Mouse (Mus musculus): ENCODE results near the gene Tekt1. TPM values are rescaled to one million over a fixed set of nuclear protein-coding genes. Genes with fewer than 3 reads are reported as not detected.
A peak's percentile ranks its signal among the peaks of the same experiment; 100 is the strongest.

Gene Tekt1
- not detected in 2 replicates for polyA plus RNA-seq (2012; ENCODE audit: insufficient read depth, insufficient read length, missing spikeins)

DNA sequence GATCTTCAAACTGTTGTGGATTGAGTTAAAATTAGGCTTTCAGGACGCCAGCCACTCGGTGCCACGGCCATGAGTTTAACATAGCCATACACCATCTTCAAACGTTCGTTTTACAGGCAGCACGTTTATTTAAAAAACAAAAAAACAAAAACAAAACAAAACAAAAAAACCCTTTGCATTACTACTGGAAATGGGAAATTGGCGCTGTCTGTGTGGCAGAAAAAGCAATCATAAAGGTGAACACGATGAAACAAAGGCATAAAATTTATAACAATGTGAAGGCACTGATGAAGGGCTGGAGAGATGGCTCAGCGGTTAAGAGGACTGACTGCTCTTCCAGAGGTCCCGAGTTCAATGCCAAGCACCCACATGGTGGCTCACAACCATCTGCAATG lies at the start of gene Tekt1:
Tekt1 (minus strand) TSS at position 96 of the 395 bp plus-strand sequence.
- Histone ChIP-seq H3K4me1 (ENCODE audit: control insufficient read depth, insufficient read depth, insufficient read length, low read length) (no peaks in the 10 kb centered on the region; the same call in 1 of the 2 replicates), H3K27ac (replicated peaks; ENCODE audit: low read depth, low read length) (no peak within 1 kb of the TSS), H3K4me3 (ENCODE audit: insufficient read depth, low read depth, low read length) (peak within 1 kb of the TSS; percentile 42)

DNA sequence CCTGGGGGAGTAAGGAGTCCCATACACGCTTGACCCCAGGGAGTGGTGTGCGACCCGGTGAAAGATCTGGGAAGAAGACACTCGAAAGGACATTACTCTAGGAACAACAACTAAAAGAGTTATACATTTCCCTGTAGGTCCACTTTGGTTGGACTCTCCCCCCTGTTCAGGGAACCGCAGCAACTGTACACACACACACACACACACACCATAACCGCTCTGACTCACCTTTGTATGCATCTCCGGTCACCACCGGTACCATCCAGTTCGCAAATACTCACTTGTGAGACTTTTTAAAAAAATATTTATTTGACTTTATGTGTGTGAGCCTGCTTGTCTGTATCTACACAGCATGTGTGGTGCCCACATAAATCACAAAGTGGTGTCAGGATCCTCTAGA lies 49.7 kb upstream of the Tekt1 start:
- Histone ChIP-seq H3K27ac (replicated peaks; ENCODE audit: low read depth, low read length) (no peak overlapping the region), H3K4me1 (ENCODE audit: control insufficient read depth, insufficient read depth, insufficient read length, low read length) (peaks cover 14% of the 10 kb centered on the region), H3K4me3 (ENCODE audit: insufficient read depth, low read depth, low read length) (peak overlapping the region; percentile 10; the same call in 1 of the 2 replicates)

DNA sequence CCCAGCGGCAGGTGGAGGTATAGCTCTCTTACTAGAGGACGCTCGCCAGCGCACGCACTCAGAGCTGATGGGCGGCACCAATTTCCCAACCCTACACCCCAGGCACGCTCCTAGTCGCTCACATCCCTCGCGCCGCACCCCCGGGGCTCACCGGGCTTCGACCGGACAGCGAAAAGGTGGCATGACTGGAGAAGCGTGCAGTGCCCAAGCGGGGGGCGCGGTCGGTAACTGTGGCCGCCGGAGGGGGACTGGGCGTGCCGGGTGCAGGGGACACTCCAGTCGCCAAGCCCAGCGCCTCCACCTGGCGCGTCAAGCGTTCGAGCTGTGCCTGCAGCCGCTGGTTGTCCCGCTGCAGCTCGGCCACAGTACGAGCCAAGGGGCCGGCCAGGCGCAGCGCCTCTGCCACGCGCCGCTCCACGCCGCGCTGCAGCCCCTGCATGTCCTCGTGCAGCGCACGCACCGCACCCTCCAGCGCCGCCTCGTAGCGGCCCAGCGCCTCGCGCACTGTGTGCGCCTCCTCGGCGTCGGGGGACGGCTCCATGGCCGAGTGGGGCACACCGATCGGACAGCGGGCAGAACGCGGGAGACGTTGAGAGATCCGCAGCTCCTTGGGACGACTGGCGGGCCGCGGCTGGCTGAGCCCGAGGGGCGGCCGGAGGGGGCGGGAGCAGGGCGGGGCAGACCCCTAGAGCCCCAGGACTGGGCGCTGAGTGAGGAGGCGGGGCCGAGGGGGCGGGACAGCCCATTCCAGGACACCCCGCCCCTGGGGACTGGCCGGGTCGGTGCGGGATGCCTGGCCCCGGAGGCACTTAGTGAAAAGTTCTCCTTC lies 49.1 kb upstream of the Tekt1 start, which contains the start of gene Smtnl2:
Smtnl2 (minus strand) TSS at position 621 of the 829 bp plus-strand sequence.
- 0 out of 2 replicates have a peak within 1 kb of the TSS, but pooled peaks have one; percentile 28 for H3K27ac ChIP-seq (replicated peaks; ENCODE audit: low read depth, low read length)
- peaks cover 14% of the 10 kb centered on the region for H3K4me1 ChIP-seq (ENCODE audit: control insufficient read depth, insufficient read depth, insufficient read length, low read length)
- peak within 1 kb of the TSS; percentile 82 for H3K4me3 ChIP-seq (ENCODE audit: insufficient read depth, low read depth, low read length)

DNA sequence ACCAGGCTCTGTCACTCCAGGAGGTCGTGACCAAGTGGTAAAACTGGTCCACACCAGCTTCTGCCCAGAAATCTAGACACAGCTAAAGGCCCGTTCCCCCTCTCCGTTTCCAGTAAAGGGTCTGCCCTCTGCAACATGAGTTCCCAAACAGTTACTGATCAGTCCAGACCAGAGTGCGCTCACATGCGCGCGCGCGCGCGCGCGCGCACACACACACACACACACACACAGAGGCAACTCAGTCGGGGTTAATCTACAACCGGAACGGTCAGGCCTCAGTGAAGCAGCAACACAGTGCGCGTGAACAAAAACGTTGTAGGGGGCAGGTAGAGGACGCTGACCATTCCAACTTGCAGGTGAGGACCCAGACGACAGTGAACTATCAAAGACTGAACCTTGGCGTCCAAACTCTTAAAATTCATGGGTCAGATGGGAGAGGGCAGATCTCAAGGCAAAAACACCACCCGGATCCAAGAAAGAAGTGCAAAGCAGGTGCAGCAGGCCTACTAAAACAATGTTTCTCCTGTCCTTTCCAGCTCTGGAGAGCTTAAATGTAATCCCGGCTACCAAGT lies 48.4 kb upstream of the Tekt1 start:
- H3K4me3 ChIP-seq (ENCODE audit: insufficient read depth, low read depth, low read length): peak overlapping the region; percentile 82
- peaks cover 14% of the 10 kb centered on the region for H3K4me1 ChIP-seq (ENCODE audit: control insufficient read depth, insufficient read depth, insufficient read length, low read length)
- 0 out of 2 replicates have a peak overlapping the region, but pooled peaks have one; percentile 28 for H3K27ac ChIP-seq (replicated peaks; ENCODE audit: low read depth, low read length)

DNA sequence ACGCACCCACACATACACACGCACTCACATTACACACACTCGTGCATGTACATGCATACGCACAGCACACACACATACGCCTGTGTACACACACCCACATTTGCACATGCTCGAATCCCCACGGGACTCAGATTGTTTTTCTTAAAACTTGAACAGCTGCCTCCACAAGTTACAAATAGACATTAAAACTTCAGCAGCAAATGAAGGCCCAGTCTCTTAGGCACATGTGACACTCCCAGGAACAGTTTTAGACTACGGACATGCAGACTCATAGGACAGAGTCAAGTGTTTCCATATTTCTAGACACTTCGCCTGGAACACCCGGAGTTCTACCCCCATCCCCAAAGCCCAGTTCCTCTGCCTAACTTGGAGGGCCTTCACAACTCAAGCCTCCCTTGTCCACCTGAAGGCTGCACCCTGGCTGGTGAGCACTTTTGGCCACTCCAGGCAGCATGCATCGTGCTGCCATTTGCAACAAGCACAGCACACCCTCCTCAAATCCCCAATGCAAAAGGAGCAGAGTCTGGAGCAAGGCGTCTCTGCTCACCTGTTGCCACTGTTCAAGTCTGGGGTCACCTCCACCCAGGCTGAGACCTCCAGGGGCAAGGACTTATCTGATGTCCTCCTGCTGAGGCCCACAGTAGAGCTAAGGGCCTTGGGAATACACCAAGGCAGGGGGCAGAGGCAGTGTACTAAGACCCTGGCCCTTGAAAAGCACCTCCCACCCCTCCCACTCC lies 47.6 kb upstream of the Tekt1 start:
- Histone ChIP-seq H3K27ac (replicated peaks; ENCODE audit: low read depth, low read length) (no peak overlapping the region), H3K4me3 (ENCODE audit: insufficient read depth, low read depth, low read length) (peak overlapping the region; percentile 43), H3K4me1 (ENCODE audit: control insufficient read depth, insufficient read depth, insufficient read length, low read length) (peaks cover 17% of the 10 kb centered on the region)

DNA sequence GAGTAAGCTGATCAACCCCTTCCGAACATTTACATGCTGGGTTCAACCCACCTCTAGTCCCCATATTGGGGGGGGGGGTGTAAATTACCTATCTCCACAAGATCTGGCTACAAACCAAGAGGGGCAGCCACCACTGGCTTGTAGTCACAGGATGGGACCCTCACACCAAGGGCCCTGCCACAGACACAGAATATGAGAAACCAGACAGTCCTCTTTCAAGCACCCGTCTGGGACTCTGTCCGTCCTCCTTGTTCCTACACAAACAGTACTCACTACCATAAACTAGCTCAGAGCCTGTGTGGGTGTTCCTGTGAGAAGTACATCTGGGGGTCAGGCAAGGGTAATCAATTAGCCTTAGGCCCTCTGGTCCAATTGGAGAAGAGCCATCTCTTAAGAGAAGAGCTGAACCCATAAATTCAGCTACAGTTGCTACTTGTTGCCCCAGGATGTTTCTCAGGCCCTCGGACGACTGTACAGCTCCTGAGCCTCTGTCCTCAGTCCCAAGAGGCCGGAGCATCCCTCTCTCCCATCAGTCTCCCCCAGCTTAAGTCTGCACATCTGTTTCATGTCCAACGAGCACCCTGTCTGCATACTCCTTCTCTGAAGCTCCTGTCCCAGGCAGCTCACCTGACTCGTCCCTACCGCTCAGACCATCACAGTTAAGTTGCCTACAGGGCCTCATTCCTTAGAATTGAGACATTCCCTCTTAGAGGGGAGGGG lies 46.4 kb upstream of the Tekt1 start:
- no peak overlapping the region; the same call in 1 of the 2 replicates for H3K27ac ChIP-seq (replicated peaks; ENCODE audit: low read depth, low read length)
- H3K4me3 ChIP-seq (ENCODE audit: insufficient read depth, low read depth, low read length): no peak overlapping the region
- H3K4me1 ChIP-seq (ENCODE audit: control insufficient read depth, insufficient read depth, insufficient read length, low read length): peaks cover 17% of the 10 kb centered on the region

DNA sequence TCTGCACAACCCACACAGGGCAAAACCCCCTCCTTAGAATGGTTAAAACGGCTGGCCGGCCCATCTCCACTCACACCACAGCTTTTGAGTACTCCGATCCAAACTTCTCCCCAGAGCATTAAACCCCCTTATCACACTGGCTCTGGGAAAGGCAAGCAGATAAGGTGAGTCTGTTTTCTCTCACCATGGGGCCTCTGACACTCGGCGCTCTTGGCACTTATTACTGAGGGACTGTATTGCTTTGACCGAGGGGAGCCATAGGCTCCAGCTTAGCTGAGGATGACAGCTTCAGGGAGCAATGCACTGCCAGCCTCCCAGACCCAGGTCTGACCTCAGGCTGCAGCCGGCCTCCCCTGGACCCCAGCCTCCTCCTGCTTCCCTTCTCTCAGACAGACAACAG lies 45.3 kb upstream of the Tekt1 start:
- Histone ChIP-seq H3K4me3 (ENCODE audit: insufficient read depth, low read depth, low read length) (no peak overlapping the region), H3K27ac (replicated peaks; ENCODE audit: low read depth, low read length) (no peak overlapping the region), H3K4me1 (ENCODE audit: control insufficient read depth, insufficient read depth, insufficient read length, low read length) (peaks cover 14% of the 10 kb centered on the region)

DNA sequence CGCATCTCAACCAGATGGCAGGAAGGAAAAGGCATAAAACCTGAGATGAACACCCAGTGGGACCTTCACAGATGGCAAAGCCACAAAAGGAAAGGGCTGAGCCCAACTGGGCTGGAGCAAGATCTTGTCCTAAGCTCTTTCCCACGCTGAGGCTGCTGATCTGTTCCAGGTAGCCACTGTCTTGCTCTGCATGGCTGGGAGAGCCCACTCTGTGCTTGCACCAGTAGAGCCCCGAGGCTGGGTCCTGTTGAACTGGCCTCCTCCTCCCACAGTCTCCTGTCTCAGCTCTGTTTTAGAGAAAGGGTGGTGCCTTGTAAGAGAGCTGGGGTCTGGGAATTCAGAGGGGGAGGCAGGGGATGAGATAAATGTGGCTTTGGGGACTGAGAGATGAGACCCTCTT lies 44.8 kb upstream of the Tekt1 start:
- Histone ChIP-seq H3K4me3 (ENCODE audit: insufficient read depth, low read depth, low read length) (no peak overlapping the region), H3K4me1 (ENCODE audit: control insufficient read depth, insufficient read depth, insufficient read length, low read length) (peaks cover 16% of the 10 kb centered on the region), H3K27ac (replicated peaks; ENCODE audit: low read depth, low read length) (no peak overlapping the region)

DNA sequence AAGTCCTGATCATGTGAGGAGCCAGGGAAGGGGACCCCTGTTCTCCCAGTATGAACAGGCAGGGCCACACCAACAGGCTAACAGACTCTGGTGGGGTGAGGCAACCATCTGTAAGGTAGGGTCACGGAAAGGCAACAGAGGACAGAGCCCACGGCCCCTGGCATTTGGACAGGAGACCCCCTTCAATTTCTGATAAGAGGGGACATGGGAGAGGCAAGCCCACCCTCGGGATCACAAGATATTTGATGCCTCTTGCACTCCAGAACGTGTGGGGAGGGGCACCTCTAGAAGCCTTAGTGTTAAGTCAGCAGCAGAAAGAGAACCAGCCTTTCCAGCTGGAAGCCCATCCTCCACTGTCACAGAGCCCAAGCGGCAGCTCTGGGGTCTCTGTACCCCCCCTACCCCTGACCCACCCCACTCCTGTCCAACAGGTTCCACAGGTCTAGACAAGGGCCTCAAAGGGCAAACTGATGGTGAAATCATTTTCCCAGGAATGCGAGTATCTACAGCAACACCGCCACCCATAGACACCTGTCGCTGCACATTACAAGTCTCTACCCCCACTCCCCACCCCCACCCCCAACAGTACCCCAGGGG lies 43.9 kb upstream of the Tekt1 start:
- peak overlapping the region; percentile 46 for H3K27ac ChIP-seq (replicated peaks; ENCODE audit: low read depth, low read length)
- H3K4me3 ChIP-seq (ENCODE audit: insufficient read depth, low read depth, low read length): no peak overlapping the region
- peaks cover 17% of the 10 kb centered on the region for H3K4me1 ChIP-seq (ENCODE audit: control insufficient read depth, insufficient read depth, insufficient read length, low read length)

DNA sequence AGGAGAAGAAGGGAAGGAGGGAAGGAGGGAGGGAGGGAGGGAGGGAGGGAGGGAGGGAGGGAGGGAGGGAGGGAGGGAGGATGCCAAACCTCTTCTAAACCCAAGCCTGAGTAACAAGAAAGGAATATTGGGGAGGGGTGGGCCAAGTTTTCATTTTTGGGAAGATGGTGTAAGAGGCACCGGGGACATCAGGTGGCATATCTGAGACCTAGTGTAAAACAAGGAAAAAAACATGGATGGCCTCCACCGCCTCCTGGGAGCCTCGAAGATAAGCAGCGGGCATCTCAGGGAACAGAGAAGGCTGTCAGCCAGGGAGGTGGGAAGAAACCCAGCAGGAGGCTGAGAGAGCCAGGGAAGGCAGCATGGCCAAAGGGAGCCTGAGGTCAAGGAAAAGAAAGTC lies 43.3 kb upstream of the Tekt1 start:
- Histone ChIP-seq H3K4me1 (ENCODE audit: control insufficient read depth, insufficient read depth, insufficient read length, low read length) (peaks cover 18% of the 10 kb centered on the region), H3K4me3 (ENCODE audit: insufficient read depth, low read depth, low read length) (no peak overlapping the region)

DNA sequence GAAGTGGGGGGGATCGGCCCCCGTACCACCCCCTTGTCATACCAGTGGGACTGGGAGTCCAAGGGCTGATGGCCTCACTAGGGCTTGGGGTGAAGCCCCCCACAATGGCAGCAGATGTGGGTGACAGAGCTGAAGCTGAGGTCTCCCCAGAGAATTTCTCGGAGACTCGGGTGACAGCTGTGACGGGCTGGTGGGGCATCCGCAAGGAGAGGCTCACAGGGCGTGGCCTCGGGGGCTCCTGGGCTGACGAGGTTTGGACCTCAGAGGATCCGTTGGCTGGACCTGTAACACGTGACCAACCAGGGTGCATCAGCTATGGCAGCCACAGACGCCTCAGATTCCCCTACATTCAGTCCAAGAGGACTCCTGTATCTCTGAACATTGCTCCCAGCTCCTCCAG lies 40.7 kb upstream of the Tekt1 start:
- H3K4me1 ChIP-seq (ENCODE audit: control insufficient read depth, insufficient read depth, insufficient read length, low read length): peaks cover 12% of the 10 kb centered on the region
- H3K4me3 ChIP-seq (ENCODE audit: insufficient read depth, low read depth, low read length): no peak overlapping the region
- no peak overlapping the region for H3K27ac ChIP-seq (replicated peaks; ENCODE audit: low read depth, low read length)

More for the DNA sequence above, 43.3 kb upstream of the Tekt1 start:
- no peak overlapping the region for H3K27ac ChIP-seq (replicated peaks; ENCODE audit: low read depth, low read length)

DNA sequence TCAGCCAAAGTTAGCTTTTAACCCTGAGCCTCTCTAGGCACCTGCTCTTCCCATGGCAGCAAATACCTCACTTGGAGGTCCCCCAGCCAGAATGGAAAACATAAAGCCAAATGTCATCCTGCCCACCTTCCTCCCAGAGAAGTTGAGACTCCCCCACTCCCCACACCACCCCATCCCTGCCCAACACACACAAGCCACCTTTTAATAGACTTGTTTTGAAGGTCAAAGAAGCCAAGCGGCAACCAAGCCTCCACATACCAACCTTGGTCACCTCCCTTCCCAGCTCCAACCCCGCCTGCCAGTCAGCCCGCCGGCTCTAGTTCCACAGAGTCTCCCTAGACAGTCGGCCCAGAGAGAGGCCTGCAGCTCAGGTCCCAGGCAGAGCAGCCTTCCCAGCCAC lies 39.8 kb upstream of the Tekt1 start:
- peaks cover 17% of the 10 kb centered on the region for H3K4me1 ChIP-seq (ENCODE audit: control insufficient read depth, insufficient read depth, insufficient read length, low read length)
- H3K27ac ChIP-seq (replicated peaks; ENCODE audit: low read depth, low read length): no peak overlapping the region
- no peak overlapping the region for H3K4me3 ChIP-seq (ENCODE audit: insufficient read depth, low read depth, low read length)

DNA sequence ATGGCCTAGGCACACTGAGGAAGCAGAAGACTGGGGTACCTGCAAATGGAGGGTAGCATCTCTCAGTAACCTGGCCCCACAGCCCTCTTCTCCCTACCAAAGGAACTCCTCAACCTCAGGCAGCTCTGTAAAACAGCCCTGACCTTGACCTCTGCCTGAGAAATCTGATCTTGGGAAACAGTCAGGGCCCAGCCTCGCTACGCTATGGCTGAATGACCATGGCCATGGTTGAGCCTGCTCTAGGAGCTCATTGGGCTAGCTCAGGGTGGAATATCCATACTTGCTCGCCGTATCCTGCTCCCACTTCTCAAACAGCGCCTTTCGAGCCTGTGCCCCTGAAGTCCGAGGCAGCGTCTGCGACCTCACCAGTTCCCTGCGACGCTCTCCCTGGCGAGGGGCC lies 38.8 kb upstream of the Tekt1 start:
- H3K4me3 ChIP-seq (ENCODE audit: insufficient read depth, low read depth, low read length): no peak overlapping the region
- H3K4me1 ChIP-seq (ENCODE audit: control insufficient read depth, insufficient read depth, insufficient read length, low read length): peaks cover 22% of the 10 kb centered on the region
- H3K27ac ChIP-seq (replicated peaks; ENCODE audit: low read depth, low read length): no peak overlapping the region

DNA sequence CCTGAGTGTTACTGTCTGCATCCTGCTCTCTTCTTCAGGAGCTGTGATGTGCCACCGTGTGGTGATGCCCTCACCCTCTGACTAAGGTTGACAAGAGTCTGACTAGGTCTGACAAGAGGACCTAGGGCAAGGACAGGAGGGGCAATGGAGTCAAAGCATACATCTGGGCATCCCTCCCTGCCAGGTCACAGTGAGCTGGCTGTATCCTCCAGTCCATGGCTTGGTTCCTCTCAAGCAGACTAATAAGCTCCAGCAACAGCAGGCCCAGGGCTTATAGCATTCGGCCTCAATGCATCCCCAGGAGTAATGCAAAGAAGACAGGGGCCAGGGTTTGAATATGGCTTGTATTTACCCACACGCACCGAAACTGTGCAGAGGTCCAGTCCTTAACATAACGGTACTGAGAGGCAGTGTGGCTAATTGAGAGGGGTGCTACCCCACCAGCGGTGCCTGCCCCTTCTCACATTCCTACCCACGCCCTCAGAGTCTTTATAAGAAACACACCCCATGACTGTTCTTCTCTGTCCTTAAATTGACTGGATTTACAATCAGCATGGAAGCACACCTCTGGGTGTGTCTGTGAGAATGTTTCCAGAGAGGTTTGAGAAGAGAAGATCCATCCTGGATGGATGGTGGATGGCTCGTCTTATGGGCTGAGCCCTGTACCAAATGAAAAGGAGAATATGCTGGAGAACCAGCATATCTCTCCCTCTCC lies 35.7 kb upstream of the Tekt1 start:
- H3K4me1 ChIP-seq (ENCODE audit: control insufficient read depth, insufficient read depth, insufficient read length, low read length): peaks cover 18% of the 10 kb centered on the region
- no peak overlapping the region for H3K4me3 ChIP-seq (ENCODE audit: insufficient read depth, low read depth, low read length)
- 0 out of 2 replicates have a peak overlapping the region, but pooled peaks have one; percentile 6 for H3K27ac ChIP-seq (replicated peaks; ENCODE audit: low read depth, low read length)
